Mouse (Mus musculus): ENCODE measurements at regions not wholly inside any gene's neighbourhood (a gene's known extent, or its start where the extent isn't known, plus 50 kb on each side); places are given as distances from the start of the nearest gene placed in this dataset.

DNA sequence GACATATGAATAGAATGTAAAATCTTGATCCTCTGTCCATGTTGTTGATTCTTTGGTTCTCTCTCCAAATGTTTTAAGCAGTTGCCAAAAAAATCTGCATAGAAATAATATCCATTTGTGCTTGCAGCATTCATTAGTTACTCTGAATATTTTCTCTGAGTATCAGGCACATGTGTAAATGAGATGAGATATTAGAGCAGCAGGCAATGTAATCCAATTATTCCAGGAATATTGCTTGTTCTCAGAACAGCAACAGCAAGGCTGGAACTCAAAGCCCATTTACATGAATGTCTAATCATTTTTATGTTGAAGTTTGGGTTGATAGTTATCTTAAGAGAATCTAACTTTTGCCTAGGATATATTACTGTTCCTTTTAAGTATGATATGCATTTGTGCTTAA, 1014.9 kb downstream of the D3Ertd751e start:
- DNase-seq (ENCODE audit: extremely low read depth) = no peak
- Histone ChIP-seq H3K36me3 (replicated peaks in 1 of 2; ENCODE audit: control insufficient read depth in 1 of 2, insufficient read depth in 1 of 2, low read length in 1 of 2) (no peaks in the 10 kb centered on the region), H3K9ac (ENCODE audit: insufficient read depth, low read depth) (no peak overlapping the region), H3K79me2 (replicated peaks; ENCODE audit: control insufficient read depth, extremely low read depth, insufficient read depth, poor library complexity, severe bottlenecking) (no peaks in the 10 kb centered on the region), H3K4me1 (ENCODE audit: control insufficient read depth in 1 of 2, insufficient read depth in 2 of 2) (peaks cover 4 to 19% of the 10 kb centered on the region in 2 experiments; a peak in 3 of 4 replicates), H3K9me3 (replicated peaks; ENCODE audit: low read length) (no peaks in the 10 kb centered on the region), H3K4me2 (ENCODE audit: insufficient read depth, low read depth, poor library complexity, severe bottlenecking) (no peak overlapping the region), H3K27ac (ENCODE audit: insufficient read depth, low read depth) (no peak overlapping the region), H3K4me3 (replicated peaks in 1 of 3; ENCODE audit: low read depth in 2 of 3, low read length in 2 of 3, poor library complexity in 1 of 3) (no peak overlapping the region), H3K27me3 (replicated peaks) (no peaks in the 10 kb centered on the region)
- no peak for TF ChIP-seq ZC3H11A (IDR thresholded peaks at IDR 0.05; ENCODE audit: low read depth, low read length)
- no peak for TF ChIP-seq ZMIZ1 (IDR thresholded peaks at IDR 0.05; ENCODE audit: low read depth, low read length)
- TF ChIP-seq NELFE (IDR thresholded peaks at IDR 0.05; ENCODE audit: low read depth, low read length) = no peak
- TF ChIP-seq USF2 (conservative IDR thresholded peaks at IDR 0.05; ENCODE audit: low read depth, low read length) = no peak
- TF ChIP-seq MAFK (IDR thresholded peaks at IDR 0.05; ENCODE audit: insufficient replicate concordance, low read length) = no peak
- TF ChIP-seq SMC3 (IDR thresholded peaks at IDR 0.05; ENCODE audit: low read depth, low read length) = no peak
- TF ChIP-seq KAT2A (IDR thresholded peaks at IDR 0.05; ENCODE audit: insufficient replicate concordance, low read length) = no peak
- no peak for TF ChIP-seq RAD21 (IDR thresholded peaks at IDR 0.05; ENCODE audit: low read depth, low read length)
- no peak for TF ChIP-seq TBP (conservative IDR thresholded peaks at IDR 0.05; ENCODE audit: low read depth, low read length)
- no peak for TF ChIP-seq GABPA (IDR thresholded peaks at IDR 0.05; ENCODE audit: insufficient replicate concordance, low read depth, low read length)
- no peak for TF ChIP-seq SIN3A (IDR thresholded peaks at IDR 0.05; ENCODE audit: low read length)
- TF ChIP-seq JUND (conservative IDR thresholded peaks at IDR 0.05; ENCODE audit: low read depth, low read length) = no peak
- TF ChIP-seq BHLHE40 (IDR thresholded peaks at IDR 0.05; ENCODE audit: low read depth, low read length) = no peak
- in situ Hi-C loops (cut with MboI; ENCODE audit: low pct_ligation_motif_present, low pct_unique_long_range_greater_than_20kb, low sequenced_read_pairs) (no loop called here), dilution Hi-C loops (cut with MboI; ENCODE audit: extremely low pct_ligation_motif_present, extremely low pct_unique_long_range_greater_than_20kb, low sequenced_read_pairs) (no loop called here)

DNA sequence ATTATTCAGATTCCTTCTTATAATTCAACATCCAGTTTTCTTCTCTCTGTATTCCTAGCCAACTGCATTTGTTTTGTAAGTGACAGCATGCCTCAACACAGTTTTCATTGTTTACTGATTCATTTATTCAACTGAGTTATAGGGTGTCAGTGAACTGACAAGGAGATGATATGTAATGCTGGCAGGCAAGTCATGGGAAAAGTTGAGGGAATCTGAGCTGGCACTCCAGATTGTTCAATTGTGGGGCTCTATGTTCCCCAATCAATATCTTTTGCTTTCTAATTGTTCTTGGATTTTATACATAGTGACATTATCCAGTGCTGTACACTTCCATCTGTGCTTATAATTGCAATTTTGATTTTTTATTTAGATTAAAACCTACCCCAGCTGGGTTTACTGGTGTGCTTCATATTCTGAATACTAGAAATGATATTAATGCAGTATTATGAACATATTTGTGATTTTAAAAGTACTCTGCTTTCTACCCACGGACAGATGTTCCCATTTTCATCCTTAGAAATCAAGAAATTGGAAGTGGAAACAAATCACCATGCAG, 1015.5 kb downstream of the D3Ertd751e start:
- H3K27ac ChIP-seq (ENCODE audit: insufficient read depth, low read depth) = no peak overlapping the region
- in situ Hi-C loops (cut with MboI; ENCODE audit: low pct_ligation_motif_present, low pct_unique_long_range_greater_than_20kb, low sequenced_read_pairs) (no loop called here), dilution Hi-C loops (cut with MboI; ENCODE audit: extremely low pct_ligation_motif_present, extremely low pct_unique_long_range_greater_than_20kb, low sequenced_read_pairs) (no loop called here)

More for the DNA sequence above, 1015.5 kb downstream of the D3Ertd751e start:
- Histone ChIP-seq H3K9me3 (replicated peaks; ENCODE audit: low read length) (no peaks in the 10 kb centered on the region), H3K27me3 (replicated peaks) (no peaks in the 10 kb centered on the region), H3K4me2 (ENCODE audit: insufficient read depth, low read depth, poor library complexity, severe bottlenecking) (no peak overlapping the region), H3K79me2 (replicated peaks; ENCODE audit: control insufficient read depth, extremely low read depth, insufficient read depth, poor library complexity, severe bottlenecking) (no peaks in the 10 kb centered on the region), H3K36me3 (replicated peaks in 1 of 2; ENCODE audit: control insufficient read depth in 1 of 2, insufficient read depth in 1 of 2, low read length in 1 of 2) (no peaks in the 10 kb centered on the region), H3K4me3 (replicated peaks in 1 of 3; ENCODE audit: low read depth in 2 of 3, low read length in 2 of 3, poor library complexity in 1 of 3) (no peak overlapping the region), H3K4me1 (ENCODE audit: control insufficient read depth in 1 of 2, insufficient read depth in 2 of 2) (peaks cover 4 to 17% of the 10 kb centered on the region in 2 experiments; a peak in 3 of 4 replicates), H3K9ac (ENCODE audit: insufficient read depth, low read depth) (no peak overlapping the region)
- no peak for DNase-seq (ENCODE audit: extremely low read depth)
- no peak for TF ChIP-seq PAX5 (IDR thresholded peaks at IDR 0.05; ENCODE audit: low read length)
- no peak for TF ChIP-seq MYC (IDR thresholded peaks at IDR 0.05; ENCODE audit: low read depth, low read length)
- no peak for TF ChIP-seq ETS1 (conservative IDR thresholded peaks at IDR 0.05; ENCODE audit: low read depth, low read length)
- no peak for TF ChIP-seq MAX (IDR thresholded peaks at IDR 0.05; ENCODE audit: low read length)
- no peak for TF ChIP-seq NELFE (IDR thresholded peaks at IDR 0.05; ENCODE audit: low read depth, low read length)
- no peak for TF ChIP-seq NRF1 (IDR thresholded peaks at IDR 0.05; ENCODE audit: low read depth, low read length)
- TF ChIP-seq RAD21 (IDR thresholded peaks at IDR 0.05; ENCODE audit: low read depth, low read length) = no peak
- no peak for TF ChIP-seq RCOR1 (conservative IDR thresholded peaks at IDR 0.05; ENCODE audit: low read depth, low read length)
- no peak for TF ChIP-seq BHLHE40 (IDR thresholded peaks at IDR 0.05; ENCODE audit: low read depth, low read length)
